Mouse (Mus musculus): ENCODE measurements at regions not wholly inside any gene's neighbourhood (a gene's known extent, or its start where the extent isn't known, plus 50 kb on each side); places are given as distances from the start of the nearest gene placed in this dataset.
A peak's percentile ranks its signal among the peaks of the same experiment; 100 is the strongest.

- DNase-seq (ENCODE audit: low read depth), result no peak
Measured at GRCm38 (mm10) chr5:50570701-50571100, 511.9 kb upstream of the Adgra3 start.

- DNase-seq (ENCODE audit: low read depth), result no peak
Measured at GRCm38 (mm10) chr5:50551125-50551524, 492.3 kb upstream of the Adgra3 start.

- no peak for DNase-seq (ENCODE audit: low read depth)
Measured at GRCm38 (mm10) chr5:50512539-50512938, 453.7 kb upstream of the Adgra3 start.

GRCm38 (mm10) chr5:50509696-50510421, 451.1 kb upstream of the Adgra3 start:
- DNase-seq (ENCODE audit: low read depth), result no peak

- DNase-seq (ENCODE audit: low read depth), result no peak
Measured at GRCm38 (mm10) chr5:50490223-50490622, 431.4 kb upstream of the Adgra3 start.

GRCm38 (mm10) chr5:50476985-50477384, 418.2 kb upstream of the Adgra3 start:
- DNase-seq (ENCODE audit: low read depth), result peak; percentile 2

GRCm38 (mm10) chr5:50461491-50461890, 402.7 kb upstream of the Adgra3 start:
- no peak for DNase-seq (ENCODE audit: low read depth)

GRCm38 (mm10) chr5:50457621-50458020, 398.8 kb upstream of the Adgra3 start:
- DNase-seq (ENCODE audit: low read depth), result no peak

- DNase-seq (ENCODE audit: low read depth), result no peak
Measured at GRCm38 (mm10) chr5:50454387-50454786, 395.6 kb upstream of the Adgra3 start.

GRCm38 (mm10) chr5:50406923-50407322, 348.1 kb upstream of the Adgra3 start:
- DNase-seq (ENCODE audit: low read depth), result no peak

GRCm38 (mm10) chr5:50406520-50406919, 347.7 kb upstream of the Adgra3 start:
- DNase-seq (ENCODE audit: low read depth), result no peak

Measured in c-Kit-positive CD71-negative TER-119-negative erythroid progenitor cells, embryonic 14.5 days (primary cell).